Mouse (Mus musculus) heart, adult 2 months (tissue): ENCODE data around the gene Sult5a1.

ENCODE experiments used
- CTCF ChIP-seq: fragments of 200-600 bp; IDR thresholded peaks from 2 replicates; pipeline ENCODE4 v1.8.1; 2022; ENCODE audit warnings: antibody characterized with exemption, mild to moderate bottlenecking, moderate library complexity
- EP300 ChIP-seq: fragments of 200-500 bp; IDR thresholded peaks from 2 replicates; pipeline ENCODE4 v1.6.1; 2011; ENCODE audit warnings: low read depth, low read length, control low read depth; ENCODE audit not compliant: insufficient read depth
- POLR2A ChIP-seq: fragments of 200-500 bp; IDR thresholded peaks from 2 replicates; pipeline ENCODE4 v1.6.1; 2011; ENCODE audit warnings: mild to moderate bottlenecking, low read depth, low read length, control low read depth; ENCODE audit not compliant: insufficient read depth

GRCm38 (mm10) chr8:123100288-123100687 lies 57.8 kb downstream of the Sult5a1 start:
- TF ChIP-seq POLR2A = no peak
- no peak for TF ChIP-seq CTCF
- TF ChIP-seq EP300 = no peak
